Mouse (Mus musculus) E14TG2a.4 (cell line): Measurements from ENCODE around the gene Btd.

Experiments
- CTCF ChIP-seq: conservative IDR thresholded peaks from 2 replicates; pipeline ENCODE4 v1.5.1; 2014; ENCODE audit warnings: low read length
- NANOG ChIP-seq: IDR thresholded peaks from 2 replicates; pipeline ENCODE4 v1.6.1; 2014; ENCODE audit warnings: borderline replicate concordance, low read length, mixed read lengths
- POU5F1 ChIP-seq: IDR thresholded peaks from 2 replicates; pipeline ENCODE4 v1.6.1; 2014; ENCODE audit warnings: low read length, borderline replicate concordance

GRCm38 (mm10) chr14:31630677-31631076 is 10.2 kb upstream of the Btd start:
- no peak for TF ChIP-seq CTCF
- no peak for TF ChIP-seq POU5F1
- TF ChIP-seq NANOG = no peak
